Mouse (Mus musculus) hindbrain, embryonic 15.5 days (tissue): Measurements from ENCODE around the gene Il21. TPM values are rescaled to one million over a fixed set of nuclear protein-coding genes. Genes with fewer than 3 reads are reported as not detected.

Experiments
- ATAC-seq: fragments of 200-750 bp; cut with Nextera tagmentation; 2 replicates; pipeline ENCODE4 v1.8.0; 2017; ENCODE audit warnings: low read depth, moderate number of reproducible peaks, moderate TSS enrichment; ENCODE audit not compliant: low FRiP score
- H3K27ac ChIP-seq: fragments of 300-500 bp; sonication (generic); replicated peaks from 2 replicates; pipeline ENCODE4 v1.5.1; 2015; ENCODE audit warnings: mild to moderate bottlenecking, inconsistent platforms
- H3K27me3 ChIP-seq: fragments of 300-500 bp; sonication (generic); 2 replicates; pipeline ENCODE4 v1.6.1; 2015; ENCODE audit warnings: control low read depth, inconsistent platforms
- H3K36me3 ChIP-seq: fragments of 300-500 bp; sonication (generic); 2 replicates; pipeline ENCODE4 v1.6.1; 2015; ENCODE audit warnings: control low read depth, inconsistent platforms
- H3K4me1 ChIP-seq: fragments of 300-500 bp; sonication (generic); replicated peaks from 2 replicates; pipeline ENCODE4 v1.6.1; 2015; ENCODE audit warnings: control low read depth, inconsistent platforms
- H3K4me2 ChIP-seq: fragments of 300-500 bp; sonication (generic); 2 replicates; pipeline ENCODE4 v1.6.1; 2015; ENCODE audit warnings: moderate library complexity, mild to moderate bottlenecking, inconsistent platforms
- H3K4me3 ChIP-seq: fragments of 300-500 bp; sonication (generic); 2 replicates; pipeline ENCODE4 v1.5.1; 2015; ENCODE audit warnings: mild to moderate bottlenecking, inconsistent platforms
- H3K9ac ChIP-seq: fragments of 300-500 bp; sonication (generic); 2 replicates; pipeline ENCODE4 v1.6.1; 2015; ENCODE audit warnings: inconsistent platforms
- H3K9me3 ChIP-seq: fragments of 300-500 bp; sonication (generic); 2 replicates; pipeline ENCODE4 v1.6.1; 2016; ENCODE audit warnings: control low read depth, inconsistent platforms
- WGBS: fragments of 180-500 bp; shearing (Covaris S2); methylation state at CpG from one replicate; pipeline ENCODE4 v1.1.7; 2015; 5-methylcytosine and 5-hydroxymethylcytosine counted together
- microRNA-seq: library from miRNA; unstranded; fragments of <30 nt; microRNA quantifications from one replicate; pipeline ENCODE4, GENCODE M21; 2016
- polyA plus RNA-seq: library from polyadenylated mRNA; unstranded; fragments of >200 nt; fragmentation: Nextera tagmentation; extraction: Ambion mirVana; gene quantifications from 2 replicates; pipeline ENCODE4 v1.2.1, GENCODE M21; 2015

The Il21 gene
- polyA plus RNA-seq, 1 experiment from 2014 or later, result not detected

- Histone ChIP-seq H3K9ac (no peak overlapping the region), H3K9me3 (no peaks in the 10 kb centered on the region), H3K36me3 (no peaks in the 10 kb centered on the region), H3K4me2 (0 out of 2 replicates have a peak overlapping the region, but pooled peaks have one; percentile 2), H3K4me3 (no peak overlapping the region), H3K27me3 (no peaks in the 10 kb centered on the region), H3K27ac (peak overlapping the region; percentile 57), H3K4me1 (peaks cover 7% of the 10 kb centered on the region; the same call in 1 of the 2 replicates)
- ATAC-seq, result peak; percentile 88
- WGBS, result 31% methylated on average over 16 of the region's 16 CpGs
Observed at GRCm38 (mm10) chr3:37182415-37183269, 49.8 kb downstream of the Il21 start.

DNA sequence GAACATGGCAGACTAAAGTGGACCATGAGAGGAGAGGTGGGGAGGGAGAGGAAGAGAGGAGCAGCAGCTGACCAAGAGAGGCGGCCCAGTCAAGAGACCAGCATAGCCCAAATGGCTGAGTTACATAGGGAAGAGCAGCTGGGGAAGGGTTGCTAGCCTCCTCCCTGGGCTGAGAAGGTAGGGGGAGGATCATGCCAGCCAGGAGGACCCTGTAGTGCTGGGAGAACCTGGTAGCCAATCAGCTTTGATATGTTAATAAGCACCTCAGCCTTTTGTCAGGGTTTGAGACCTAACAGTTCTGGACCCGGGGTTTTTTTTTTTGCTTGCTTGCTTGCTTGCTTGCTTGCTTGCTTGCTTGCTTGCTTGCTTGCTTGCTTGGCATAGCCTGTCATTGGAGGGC is 51.4 kb downstream of the Il21 start:
- no peak overlapping the region for H3K9ac ChIP-seq
- 15% methylated on average over 2 of the region's 2 CpGs for WGBS
- ATAC-seq, result no peak

DNA sequence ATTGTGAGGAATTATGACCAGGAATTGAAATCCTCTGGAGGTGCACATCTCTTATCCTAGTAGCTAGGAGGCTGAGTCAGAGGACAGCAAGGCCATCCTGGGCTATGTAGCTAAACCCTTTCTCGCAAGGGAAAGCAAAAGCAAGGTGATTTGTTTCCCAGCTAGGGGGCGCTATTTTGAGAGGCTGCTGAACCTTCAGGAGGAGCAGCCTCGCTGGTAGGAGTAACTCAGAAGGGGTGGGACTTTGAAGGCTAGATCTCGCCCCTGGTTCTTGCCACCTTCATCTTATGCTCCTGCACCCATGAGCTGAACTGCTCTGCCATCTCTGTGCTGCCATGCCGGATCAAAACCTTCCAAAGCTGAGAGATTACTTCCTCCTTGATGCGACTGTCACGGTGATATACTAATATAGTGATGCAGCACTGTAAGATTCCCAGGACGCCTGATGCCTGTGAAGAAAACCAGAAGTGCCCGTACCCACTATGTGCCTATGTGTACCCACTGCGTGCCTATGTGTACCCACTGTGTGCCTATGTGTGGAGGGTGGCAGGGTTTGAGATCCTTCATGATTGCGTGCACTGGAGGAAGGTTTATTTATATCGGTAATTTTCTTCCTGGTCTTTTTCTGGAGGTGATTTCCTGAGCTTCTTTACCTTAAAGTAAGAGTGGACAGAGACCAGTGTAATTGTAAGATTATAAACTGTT is 52.2 kb downstream of the Il21 start:
- Histone ChIP-seq H3K4me2 (no peak overlapping the region), H3K9me3 (no peaks in the 10 kb centered on the region), H3K27me3 (no peaks in the 10 kb centered on the region), H3K9ac (no peak overlapping the region), H3K4me3 (no peak overlapping the region), H3K27ac (no peak overlapping the region), H3K36me3 (no peaks in the 10 kb centered on the region), H3K4me1 (peaks cover 7% of the 10 kb centered on the region; the same call in 1 of the 2 replicates)
- ATAC-seq, result no peak
- 81% methylated on average over 12 of the region's 12 CpGs for WGBS

More for the DNA sequence above, 51.4 kb downstream of the Il21 start:
- no peaks in the 10 kb centered on the region for H3K9me3 ChIP-seq
- H3K4me1 ChIP-seq, result peaks cover 7% of the 10 kb centered on the region; the same call in 1 of the 2 replicates
- H3K36me3 ChIP-seq, result no peaks in the 10 kb centered on the region
- H3K4me2 ChIP-seq, result no peak overlapping the region
- H3K4me3 ChIP-seq, result no peak overlapping the region
- no peaks in the 10 kb centered on the region for H3K27me3 ChIP-seq
- H3K27ac ChIP-seq, result no peak overlapping the region

- Histone ChIP-seq H3K27ac (no peak overlapping the region), H3K4me3 (no peak overlapping the region), H3K9ac (no peak overlapping the region), H3K27me3 (no peaks in the 10 kb centered on the region), H3K9me3 (no peaks in the 10 kb centered on the region), H3K4me1 (peaks cover 7% of the 10 kb centered on the region; the same call in 1 of the 2 replicates), H3K36me3 (no peaks in the 10 kb centered on the region), H3K4me2 (no peak overlapping the region)
- 94% methylated on average over 9 of the region's 9 CpGs for WGBS
- no peak for ATAC-seq
Observed at GRCm38 (mm10) chr3:37179472-37179871, 53.0 kb downstream of the Il21 start.

GRCm38 (mm10) chr3:37174711-37175572 is 57.5 kb downstream of the Il21 start:
- WGBS, result 82% methylated on average over 10 of the region's 10 CpGs
- no peak for ATAC-seq
- Histone ChIP-seq H3K9ac (no peak overlapping the region), H3K36me3 (no peaks in the 10 kb centered on the region), H3K9me3 (no peaks in the 10 kb centered on the region), H3K27ac (no peak overlapping the region), H3K27me3 (no peaks in the 10 kb centered on the region), H3K4me2 (no peak overlapping the region), H3K4me1 (no peaks in the 10 kb centered on the region), H3K4me3 (no peak overlapping the region)

- no peak for ATAC-seq
- Histone ChIP-seq H3K36me3 (no peaks in the 10 kb centered on the region), H3K4me3 (no peak overlapping the region), H3K4me2 (no peak overlapping the region), H3K9ac (no peak overlapping the region), H3K4me1 (no peaks in the 10 kb centered on the region), H3K27me3 (no peaks in the 10 kb centered on the region), H3K27ac (no peak overlapping the region), H3K9me3 (no peaks in the 10 kb centered on the region)
- 95% methylated on average over 8 of the region's 8 CpGs for WGBS
Observed at GRCm38 (mm10) chr3:37173285-37173684, 59.2 kb downstream of the Il21 start.

Small RNA genes within 50 kb of the gene (microRNA-seq; reads per million reads assigned to microRNA genes)
- gene Gm24169, result not detected

Other genes starting within 250 kb of the Il21 start
- gene Adad1, start 169.1 kb downstream of the Il21 start, polyA plus RNA-seq, result 0.33 and 0.47 TPM in 2 replicates
- 0.22 and 0.43 TPM in 2 replicates for gene Il2, start 106.7 kb downstream of the Il21 start, polyA plus RNA-seq
- gene Bbs12, start 79.9 kb upstream of the Il21 start, polyA plus RNA-seq, result 4.9 and 5.8 TPM in 2 replicates
- 2.5 and 3.0 TPM in 2 replicates for gene Cetn4, start 80.1 kb upstream of the Il21 start, polyA plus RNA-seq
- 0.35 and 1.2 TPM in 2 replicates for gene Fgf2, start 115.7 kb upstream of the Il21 start, polyA plus RNA-seq
- 28.2 and 29.9 TPM in 2 replicates for gene Spata5, start 187.3 kb upstream of the Il21 start, polyA plus RNA-seq
- gene Nudt6, start 187.6 kb upstream of the Il21 start, polyA plus RNA-seq, result 7.3 and 8.8 TPM in 2 replicates